Mouse (Mus musculus): Measurements from ENCODE around the gene Slc45a1. TPM values are rescaled to one million over a fixed set of nuclear protein-coding genes. Genes with fewer than 3 reads are reported as not detected.

Slc45a1 gene
- total RNA-seq, 2 experiments from 2014 or later = 44.4 to 49.0 TPM

DNA sequence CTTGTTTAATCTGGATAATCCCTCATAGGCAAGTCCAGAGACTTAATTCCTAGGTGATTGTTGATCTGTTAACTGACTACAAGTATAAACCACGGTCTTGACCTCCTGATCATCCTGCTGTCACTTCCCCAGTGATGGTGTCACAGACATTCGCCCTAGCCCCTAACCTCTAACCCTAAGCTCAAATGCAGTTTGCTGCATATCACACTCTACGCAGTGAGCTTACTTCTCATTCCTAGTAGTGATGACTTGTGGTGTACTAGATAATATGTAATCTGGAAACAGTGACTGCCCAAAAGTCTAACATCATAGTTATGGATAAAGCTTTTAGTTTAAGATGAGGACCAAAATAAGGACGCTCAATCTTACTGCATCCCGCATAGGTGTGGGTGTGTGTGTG lies 65.7 kb downstream of the Slc45a1 start:
- intact Hi-C loops (cut with DNase I) = no loop called here
- Histone ChIP-seq H3K4me3 (no peak overlapping the region), H3K27ac (peak overlapping the region; percentile 42)
- no peak for DNase-seq (ENCODE audit: extremely low spot score in 1 of 2, low spot score in 2 of 2)
- no peak for TF ChIP-seq CTCF (IDR thresholded peaks at IDR 0.05)

DNA sequence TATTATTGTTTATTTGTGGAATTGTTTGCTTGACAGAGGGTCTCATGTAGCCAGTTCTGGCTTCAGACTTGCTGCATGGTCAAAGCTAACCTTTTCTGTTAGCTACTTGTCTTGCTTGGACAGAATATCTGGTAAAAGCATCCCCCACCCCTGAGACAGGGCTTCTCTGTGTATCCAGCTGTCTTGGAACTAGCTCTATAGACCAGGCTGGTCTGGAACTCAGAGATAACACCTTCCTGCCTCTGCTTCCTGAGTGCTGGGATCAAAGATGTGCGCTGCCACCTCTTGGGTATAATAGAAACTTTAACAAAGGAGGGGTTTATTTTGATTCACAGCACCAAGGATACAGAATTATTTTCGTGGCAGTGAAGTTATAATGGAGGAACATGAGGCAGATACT lies 66.2 kb downstream of the Slc45a1 start:
- DNase-seq (ENCODE audit: extremely low spot score in 1 of 2, low spot score in 2 of 2) = no peak
- Histone ChIP-seq H3K27ac (peak overlapping the region; percentile 42), H3K4me3 (no peak overlapping the region)
- intact Hi-C loops (cut with DNase I) = no loop called here
- TF ChIP-seq CTCF (IDR thresholded peaks at IDR 0.05) = no peak

DNA sequence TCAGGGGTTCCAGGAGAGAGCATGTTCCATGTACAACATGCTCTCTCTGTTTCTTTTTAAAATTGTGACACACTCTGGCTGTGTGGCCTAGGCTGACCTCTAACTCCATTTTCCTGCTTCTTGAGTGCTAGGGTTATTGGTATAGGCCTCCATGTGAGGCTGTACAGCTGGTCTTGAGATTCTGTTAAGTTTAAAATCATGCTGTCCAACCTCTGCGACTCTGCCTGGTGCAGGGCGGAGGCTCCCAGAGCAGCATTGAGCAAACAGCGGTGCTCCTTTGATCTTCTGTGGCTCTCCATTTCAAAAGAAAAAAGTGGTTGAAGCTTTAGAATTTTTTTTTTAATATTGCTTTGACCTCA lies 68.2 kb downstream of the Slc45a1 start:
- DNase-seq (ENCODE audit: extremely low spot score in 1 of 2, low spot score in 2 of 2) = no peak
- Histone ChIP-seq H3K4me3 (no peak overlapping the region), H3K27ac (peak overlapping the region; percentile 92)
- no peak for TF ChIP-seq CTCF (IDR thresholded peaks at IDR 0.05)
- intact Hi-C loops (cut with DNase I) = no loop called here

DNA sequence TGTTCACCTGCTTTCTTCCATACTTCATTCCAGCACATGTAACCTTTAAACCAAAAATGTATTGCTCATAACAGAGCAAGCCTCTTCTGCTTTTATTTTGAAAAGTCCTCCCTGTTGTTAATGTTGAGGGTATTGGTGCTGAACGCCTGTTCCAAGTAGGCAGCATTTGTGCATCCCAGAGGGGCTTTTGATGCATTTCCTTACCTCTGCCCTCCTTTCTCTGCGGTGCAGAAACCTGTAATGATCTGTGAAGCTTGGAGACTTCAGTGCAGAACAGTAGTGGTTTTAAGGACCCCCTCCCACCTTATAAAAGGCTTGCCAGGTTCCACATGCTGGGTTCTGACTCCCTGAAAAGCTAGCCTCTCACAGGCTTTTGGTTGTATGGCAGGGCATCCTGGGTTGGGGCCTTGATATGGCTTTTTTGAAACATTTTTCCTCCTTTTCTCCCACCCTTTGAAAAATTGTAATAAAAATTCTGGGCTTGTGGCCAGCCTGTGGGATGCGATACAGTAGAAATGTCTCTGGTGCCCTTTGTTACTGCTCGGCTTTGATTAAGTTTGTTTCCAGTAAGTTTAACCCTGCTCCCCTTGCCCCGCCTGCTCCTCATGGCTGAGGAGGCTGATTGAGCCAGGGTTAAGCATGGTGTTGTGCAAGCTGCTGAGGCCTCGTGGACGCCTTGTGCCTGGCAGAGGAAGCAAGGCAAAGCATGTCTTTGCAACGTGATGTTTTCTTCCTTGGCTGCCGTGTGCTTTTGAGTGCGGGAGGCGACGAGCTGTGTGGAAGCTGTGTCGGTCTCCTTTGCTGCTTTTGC lies 68.8 kb downstream of the Slc45a1 start:
- peak overlapping the region; percentile 92 for H3K27ac ChIP-seq
- no peak for TF ChIP-seq CTCF (IDR thresholded peaks at IDR 0.05)
- peak; percentile 52 to 67 for DNase-seq (ENCODE audit: extremely low spot score in 1 of 2, low spot score in 2 of 2)
- H3K4me3 ChIP-seq = no peak overlapping the region
- intact Hi-C loops (cut with DNase I) = no loop called here

DNA sequence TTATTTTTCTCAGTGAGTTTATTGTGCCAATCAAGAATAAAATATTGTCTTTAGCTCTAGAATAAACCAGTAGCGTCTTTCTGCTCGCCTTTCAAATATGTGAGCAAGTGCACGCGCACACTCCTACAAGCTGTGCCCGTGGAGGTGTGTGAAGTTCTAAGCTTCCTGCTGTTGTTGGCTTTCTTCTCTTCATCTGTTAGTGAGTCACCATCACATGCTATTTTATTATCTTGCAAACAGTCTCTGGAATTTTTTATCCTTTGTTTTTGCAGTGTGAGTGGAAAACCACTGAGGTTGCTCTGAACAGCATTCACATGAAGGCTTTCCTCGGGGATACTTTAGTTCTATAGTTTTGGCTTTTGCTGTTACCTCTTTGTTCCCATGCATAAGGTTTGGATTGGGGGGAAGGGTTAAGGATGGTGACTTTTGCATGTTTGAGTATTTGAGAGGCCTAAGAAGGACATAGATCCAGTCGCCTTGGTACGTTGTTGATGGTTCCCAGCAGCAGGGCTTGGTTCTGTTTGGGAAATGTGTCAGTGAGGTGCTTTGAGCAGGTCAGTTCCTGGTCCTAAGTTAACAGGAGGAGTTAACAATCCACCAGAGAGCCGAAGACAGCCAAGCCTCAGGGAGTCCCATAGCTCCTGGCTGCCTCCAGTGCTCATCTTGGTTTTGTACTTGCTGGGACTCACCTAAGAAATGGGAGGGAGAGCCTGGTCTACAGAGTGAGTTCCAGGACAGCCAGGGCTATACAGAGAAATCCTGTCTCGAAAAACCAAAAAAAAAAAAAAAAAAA lies 69.8 kb downstream of the Slc45a1 start:
- intact Hi-C loops (cut with DNase I) = no loop called here
- TF ChIP-seq CTCF (IDR thresholded peaks at IDR 0.05) = no peak
- no peak for DNase-seq (ENCODE audit: extremely low spot score in 1 of 2, low spot score in 2 of 2)
- Histone ChIP-seq H3K27ac (peak overlapping the region; percentile 92), H3K4me3 (no peak overlapping the region)

Other genes starting within 250 kb of the Slc45a1 start
- gene Errfi1, start 201.7 kb upstream of the Slc45a1 start, total RNA-seq (2021) = 10 to 100 TPM; 25.9 to 37.8 TPM

Data from left cerebral cortex, adult 2 months (tissue).